Mouse (Mus musculus) 3134 (cell line): ENCODE measurements around the gene Glra1.
A peak's percentile ranks its signal among the peaks of the same experiment; 100 is the strongest.

Experiments
- DNase-seq: peaks from one replicate; pipeline ENCODE4 v3.0.0-alpha.2; 2011; ENCODE audit warnings: low spot score; ENCODE audit not compliant: insufficient read length; ENCODE audit errors: extremely low read depth

The Glra1 gene

DNA sequence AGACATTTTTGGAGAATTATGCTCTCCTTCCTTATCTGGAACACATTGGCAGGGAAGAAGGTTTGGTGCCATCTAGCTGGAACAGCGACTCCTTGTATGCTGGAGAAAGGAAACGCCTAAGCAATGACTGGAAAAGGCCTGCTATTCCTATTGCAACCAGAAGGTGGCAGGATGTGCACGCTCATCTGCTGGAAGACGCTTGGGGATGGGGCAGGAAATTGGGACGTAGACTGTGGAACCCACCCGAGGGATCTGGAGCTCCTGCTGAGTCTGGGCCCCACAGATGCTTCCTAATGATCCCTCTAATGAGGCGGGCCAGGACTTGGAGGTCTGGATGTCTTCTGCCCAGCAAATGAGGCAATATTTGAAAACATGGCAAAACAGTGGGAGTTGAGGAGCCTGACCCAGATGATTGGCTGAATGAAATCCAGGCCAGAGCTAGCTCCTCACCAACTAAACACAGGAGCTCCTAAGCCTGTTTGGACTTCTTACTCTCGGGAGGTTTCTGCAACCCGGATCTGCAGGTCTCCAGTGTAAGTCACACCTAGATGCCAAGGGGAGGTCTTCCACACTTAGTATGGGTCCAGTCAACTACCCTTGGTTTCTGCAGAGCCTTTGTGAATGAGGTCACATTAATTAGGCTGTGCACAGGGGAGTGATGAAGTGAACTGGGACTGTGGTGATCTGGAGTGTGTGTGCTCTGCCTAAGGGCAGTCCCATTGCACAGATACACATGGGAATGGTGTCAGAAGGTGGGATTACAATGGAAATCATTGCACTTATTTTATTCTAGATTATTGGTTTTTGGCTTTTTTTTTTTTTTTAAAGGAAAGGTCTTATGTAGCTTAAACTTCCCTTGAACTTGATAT is 89.0 kb downstream of the Glra1 start:
- peak; percentile 37 for DNase-seq

DNA sequence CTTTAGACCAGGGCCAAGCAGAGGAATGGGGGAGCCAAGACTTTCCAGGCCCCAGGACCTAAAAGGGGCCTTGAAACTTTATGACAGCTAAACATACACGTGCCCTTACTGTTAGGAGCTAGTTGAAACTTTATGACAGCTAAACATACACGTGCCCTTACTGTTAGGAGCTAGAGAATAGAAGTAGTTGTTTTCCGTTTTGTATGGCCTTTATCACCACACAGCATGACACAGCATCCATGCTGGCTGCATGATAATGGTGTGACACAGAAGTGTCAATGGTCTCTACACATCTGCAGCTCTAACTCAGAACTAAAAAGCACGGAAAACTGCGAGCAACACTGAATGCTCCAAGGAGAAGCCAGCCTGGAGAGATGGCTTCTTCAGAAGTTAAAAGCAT is 90.3 kb downstream of the Glra1 start:
- no peak for DNase-seq

DNA sequence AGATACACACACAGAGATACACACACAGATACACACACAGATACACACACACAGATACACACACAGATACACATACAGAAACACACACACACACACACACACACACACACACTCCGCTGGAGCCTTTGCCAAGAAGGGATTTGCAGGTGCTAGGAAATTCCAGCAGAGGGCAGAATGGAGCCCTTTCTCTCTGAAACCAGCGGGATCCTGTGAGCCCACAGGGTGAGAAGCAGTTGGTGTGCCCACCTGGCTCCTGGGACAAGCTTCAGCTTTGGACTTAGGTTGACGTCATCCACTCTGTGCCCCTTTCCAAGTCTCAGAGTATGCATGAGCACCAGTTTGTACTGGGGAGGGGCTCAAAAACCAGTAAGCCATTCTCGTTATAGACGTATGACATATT is 96.6 kb downstream of the Glra1 start:
- DNase-seq: no peak

DNA sequence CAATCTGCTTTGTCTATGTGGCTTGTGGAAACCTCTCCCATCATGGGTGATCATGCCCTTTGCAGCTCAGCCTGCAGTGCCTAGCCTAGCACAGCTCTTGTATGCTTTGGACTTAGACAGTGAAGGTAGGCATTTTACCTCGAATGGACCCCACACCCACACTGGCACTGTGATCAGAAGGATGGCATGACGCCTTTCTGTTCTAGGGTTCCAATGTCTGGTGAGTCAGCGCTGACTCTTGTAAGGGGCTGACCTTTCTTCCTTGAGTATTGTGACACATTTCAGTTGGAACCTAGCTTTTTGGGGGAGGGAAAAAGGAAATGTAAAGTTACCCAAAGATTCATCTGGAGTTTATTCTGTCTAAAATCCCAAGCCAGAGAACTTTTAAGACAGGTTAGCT is 102.5 kb downstream of the Glra1 start:
- DNase-seq: peak; percentile 39

DNA sequence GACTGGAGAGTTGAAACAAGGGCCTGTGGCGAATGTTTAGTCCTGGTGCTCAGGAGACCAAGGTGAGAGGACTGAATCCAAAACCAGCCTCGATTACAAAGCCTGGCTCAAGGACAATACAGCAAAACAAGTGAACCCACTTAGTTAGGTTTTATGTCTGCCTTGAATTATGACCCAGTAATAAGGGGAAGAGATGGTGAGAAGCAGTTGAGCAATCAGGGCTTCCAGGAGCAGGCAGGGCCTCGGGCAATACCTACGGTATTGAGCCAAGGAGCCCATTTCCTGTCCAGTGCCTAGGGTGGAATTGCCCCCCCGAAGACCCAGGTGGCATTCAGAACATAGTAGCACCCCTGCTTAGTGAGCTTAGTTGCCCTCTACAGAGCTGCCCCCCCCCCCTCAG is 105.1 kb downstream of the Glra1 start:
- DNase-seq: no peak

DNA sequence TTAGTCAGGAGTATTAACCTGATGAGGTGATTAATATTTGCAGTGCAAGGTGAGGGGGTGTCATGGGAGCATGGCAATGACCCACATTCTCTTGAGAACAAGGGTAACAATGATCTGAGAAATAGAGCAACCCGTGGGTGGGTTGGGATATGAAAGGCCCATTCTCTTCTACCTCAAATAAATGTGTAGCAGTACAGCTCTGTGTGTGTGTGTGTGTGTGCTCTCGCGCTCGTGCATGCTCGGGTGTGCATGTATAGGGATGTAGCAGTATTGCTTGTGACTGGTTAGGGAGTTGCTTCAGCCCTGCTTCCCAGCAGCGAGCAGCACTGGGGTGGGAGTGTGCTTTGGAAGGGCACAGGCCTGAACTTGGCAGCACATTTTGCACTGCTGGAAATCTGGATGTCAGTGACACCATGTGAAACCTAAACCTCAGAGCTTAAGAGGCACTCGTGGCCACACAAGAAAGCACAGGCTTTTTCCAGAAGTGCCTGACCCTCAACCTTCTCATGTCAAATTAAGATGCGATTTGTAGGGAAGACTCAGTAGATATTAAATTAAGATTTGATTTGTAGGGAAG is 106.0 kb downstream of the Glra1 start:
- DNase-seq: no peak

DNA sequence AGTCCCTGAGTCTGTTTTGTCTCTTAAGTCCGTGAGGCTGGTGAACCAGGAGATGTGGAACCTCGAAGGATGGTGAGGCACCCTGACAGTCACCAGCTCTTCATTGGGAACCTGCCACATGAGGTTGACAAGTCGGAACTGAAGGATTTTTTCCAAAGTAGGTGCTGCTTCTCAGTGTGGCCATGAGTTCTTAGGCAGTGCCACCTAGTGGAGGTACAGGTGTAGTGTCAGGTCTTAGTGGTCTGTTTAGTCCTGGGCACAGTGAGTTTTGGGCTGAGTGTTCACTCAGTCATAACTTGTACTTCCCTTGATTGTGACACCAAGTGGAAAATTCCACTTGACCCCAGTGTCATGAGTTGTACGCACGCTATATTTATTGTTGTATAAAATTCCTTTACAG is 110.1 kb downstream of the Glra1 start:
- DNase-seq: peak; percentile 25

DNA sequence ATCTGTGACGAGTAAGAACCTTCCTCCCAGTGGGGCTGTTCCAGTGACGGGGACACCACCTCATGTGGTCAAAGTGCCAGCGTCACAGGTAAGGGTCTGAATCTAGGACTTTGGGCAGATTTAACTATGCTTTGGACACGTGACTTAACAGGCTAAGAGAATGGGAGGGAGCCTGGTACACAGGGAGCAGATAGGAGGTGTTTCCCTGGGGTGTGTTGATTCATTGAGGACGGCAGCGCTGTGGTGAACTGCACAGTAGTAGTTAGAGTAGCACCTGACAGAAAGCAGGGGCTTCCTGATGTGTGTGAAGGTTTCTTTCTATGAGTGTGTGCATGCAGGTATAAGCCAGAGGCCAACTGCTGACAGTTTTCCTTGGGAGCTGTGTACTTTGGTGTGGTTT is 111.8 kb downstream of the Glra1 start:
- DNase-seq: no peak

DNA sequence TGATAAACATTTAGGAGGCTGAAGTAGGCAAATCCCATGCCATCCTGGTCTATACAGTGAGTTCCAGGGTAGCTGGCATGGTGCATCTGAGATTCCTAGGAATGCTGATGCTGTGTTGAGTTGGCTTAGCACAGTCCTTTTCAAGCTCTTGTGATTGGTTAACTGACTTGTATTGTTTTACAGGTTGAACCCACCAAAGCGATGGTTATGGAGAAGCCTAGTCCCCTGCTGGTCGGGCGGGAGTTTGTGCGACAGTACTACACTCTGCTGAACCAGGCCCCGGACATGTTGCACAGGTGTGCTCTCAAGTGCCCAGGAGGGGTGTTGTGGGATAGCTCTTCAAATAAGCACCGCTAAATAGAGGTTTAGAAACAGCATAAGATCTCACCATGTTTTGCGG is 122.6 kb downstream of the Glra1 start:
- DNase-seq: no peak

DNA sequence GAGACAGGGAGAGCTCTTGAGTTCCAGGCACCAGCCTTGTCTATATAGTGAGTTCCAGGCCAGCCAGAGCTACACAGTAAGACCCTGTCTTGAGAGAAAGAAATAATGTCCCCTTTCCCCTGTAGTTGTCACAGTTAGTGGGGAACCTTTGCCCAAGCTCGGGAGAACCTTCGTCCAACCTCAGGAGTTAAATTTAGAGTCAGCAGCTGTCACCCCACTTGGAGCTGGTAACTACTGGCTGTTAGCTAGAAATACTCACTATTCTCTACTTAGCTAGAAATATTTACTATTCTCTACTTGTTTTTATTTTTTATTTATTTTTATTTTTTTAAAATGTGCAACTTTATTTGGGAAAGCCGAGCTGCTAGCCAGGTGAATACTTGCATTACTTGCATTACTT is 134.8 kb downstream of the Glra1 start:
- DNase-seq: no peak

DNA sequence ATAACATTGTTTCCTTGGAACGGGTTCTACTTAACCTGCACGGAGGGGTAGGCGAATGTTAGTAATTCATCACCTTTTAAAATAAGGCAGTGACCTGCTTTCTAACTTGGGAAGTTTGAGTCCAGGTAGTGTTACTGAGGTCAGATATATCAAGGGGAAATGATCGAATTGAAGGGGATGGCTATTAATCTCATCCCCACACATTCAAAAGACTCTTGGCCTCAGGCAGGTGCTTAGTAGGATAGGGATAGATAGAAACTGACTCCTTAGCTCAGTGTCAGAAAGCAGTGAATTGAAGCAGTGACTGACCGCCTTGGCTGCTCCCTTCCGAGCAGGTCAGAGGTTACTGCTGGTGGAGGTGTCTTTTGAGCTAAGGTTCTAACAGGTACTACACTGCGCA is 136.5 kb downstream of the Glra1 start:
- no peak for DNase-seq

DNA sequence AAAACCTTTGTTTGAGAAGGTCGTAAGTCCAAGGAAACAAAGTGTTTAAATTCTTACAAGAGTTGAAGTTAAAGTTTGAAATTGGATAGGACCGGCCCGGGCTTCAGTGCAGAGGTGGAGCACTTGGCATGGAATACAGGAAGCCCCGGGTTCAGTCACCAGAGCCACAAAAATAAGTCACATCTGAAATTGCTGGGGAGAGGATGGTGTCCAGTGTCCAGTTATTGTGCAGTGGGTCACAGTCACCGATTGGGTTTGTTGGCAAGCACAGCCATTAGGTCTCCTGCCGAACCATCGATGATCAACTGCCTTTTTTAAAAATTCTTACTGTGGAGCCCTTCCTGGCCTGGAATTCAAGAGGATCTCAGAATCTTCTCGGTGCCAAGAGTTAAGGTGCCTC is 137.2 kb downstream of the Glra1 start:
- DNase-seq: no peak

DNA sequence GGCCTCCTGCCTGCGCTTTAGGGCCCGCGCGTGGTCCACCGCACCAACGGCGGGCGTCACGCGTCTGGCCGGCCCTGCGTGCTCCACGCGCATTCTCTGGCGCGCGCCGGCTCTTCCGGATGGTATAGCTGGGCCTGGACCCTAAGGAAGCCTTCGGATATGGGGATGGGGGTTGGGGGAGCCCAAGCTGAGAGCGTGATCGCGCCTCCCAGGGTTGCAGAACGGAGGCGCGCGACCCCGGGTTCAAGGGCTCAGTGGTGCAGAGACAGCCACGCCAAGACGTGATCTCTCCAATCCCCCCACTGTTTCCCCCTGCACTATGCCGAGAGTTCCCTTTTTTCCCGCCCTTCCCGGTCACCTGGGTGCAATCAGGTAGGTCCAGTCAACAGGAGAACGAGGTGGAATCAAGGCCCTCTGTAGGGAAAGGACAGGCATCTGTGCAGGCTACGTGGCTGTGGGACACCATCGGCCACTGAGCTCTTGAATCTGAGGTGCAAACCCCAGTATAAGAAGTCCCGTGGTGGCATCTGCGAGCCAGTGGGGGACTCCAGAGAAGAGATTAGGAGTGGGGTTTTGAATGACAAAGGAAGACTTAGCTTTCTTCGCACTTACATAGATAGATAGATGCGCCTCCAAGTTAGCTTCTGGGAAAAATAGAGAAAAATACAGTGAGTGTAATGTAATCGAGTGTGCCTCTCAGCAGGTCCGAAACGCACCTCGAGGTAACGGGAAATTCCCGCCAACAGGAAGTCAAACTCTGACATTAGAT is 137.9 kb downstream of the Glra1 start:
- no peak for DNase-seq

DNA sequence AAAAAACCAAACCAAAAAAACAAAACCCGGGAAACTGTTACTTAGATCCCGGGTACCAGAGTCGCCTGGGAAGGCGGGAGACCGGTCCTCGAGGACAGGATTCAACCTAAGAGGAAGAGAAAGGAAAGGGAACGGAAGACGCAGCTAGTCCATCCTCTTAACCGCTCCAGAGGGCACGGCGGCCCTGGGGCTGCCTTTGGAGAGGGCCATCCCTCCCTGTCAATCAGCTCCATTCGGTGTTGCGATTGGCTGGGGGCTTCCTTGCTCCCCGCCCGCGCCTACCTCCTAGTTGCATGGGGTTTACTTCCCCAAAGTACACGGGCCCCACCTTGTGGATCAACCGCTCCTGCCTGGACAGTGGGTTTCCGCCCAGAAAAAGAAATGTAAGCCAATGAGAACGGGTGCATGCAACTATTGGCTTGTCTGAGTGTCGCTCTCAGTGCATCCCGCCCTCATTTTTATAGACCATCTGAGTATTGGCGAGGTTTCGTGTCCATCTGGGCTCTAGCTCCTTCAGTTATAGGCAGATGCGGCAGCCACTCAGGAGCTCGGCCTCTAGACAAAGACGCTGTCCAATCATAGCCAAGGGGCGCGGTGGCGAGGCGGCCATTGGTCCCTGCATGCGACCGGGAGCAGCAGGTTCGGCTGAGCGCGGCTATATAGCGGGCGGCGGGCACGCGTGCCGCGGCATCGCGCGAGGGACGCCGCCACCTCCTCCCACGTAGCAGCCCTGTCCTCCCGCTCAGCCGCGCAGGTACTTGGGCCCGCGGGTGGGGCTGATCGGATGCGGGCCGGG is 138.8 kb downstream of the Glra1 start, which contains the start of gene G3bp1:
Gene G3bp1, plus strand, starts transcription at position 638 of the 796 bp plus-strand sequence.
- peak; percentile 99 for DNase-seq

DNA sequence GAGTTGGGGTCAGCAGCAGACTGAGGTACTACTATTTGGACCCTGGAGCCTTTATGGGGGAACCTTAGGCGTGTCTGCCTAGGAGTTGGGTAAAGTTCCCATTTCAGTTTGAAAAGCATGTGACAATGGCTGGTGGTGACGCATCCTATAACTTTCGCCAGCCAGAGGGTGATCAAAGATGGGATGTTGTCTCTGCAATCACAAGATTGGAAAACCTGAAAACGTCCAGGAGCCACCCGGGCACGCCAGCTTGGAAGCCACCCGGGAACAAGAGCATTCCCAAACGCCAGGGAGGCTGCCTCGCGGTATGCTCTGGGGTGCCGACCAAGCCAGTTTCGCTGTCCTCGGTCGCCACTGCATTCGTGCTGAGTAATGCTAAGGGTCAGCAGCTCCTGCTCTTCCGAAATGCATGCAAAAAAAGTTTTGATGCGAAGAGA is 139.4 kb downstream of the Glra1 start:
- DNase-seq: no peak

DNA sequence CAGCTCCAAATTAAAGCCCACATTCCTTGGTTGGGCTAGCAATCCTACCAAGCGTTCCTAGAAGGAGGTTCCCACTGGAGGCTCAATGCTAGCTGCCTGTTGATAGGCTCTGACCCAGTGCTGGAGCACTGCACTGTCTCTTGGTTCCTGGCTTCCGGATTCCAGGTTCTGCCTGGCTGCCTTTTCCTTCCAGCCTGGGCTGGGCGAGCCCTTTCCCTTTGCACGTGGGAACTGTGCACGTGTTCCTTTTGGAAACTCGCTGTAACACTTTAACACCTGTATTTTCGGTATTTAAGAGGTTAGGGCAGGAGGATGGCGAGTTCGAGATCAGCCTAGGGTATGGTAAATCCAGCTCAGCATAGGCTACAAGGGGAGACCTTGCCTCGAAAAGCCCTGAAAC is 140.0 kb downstream of the Glra1 start:
- DNase-seq: peak; percentile 58

DNA sequence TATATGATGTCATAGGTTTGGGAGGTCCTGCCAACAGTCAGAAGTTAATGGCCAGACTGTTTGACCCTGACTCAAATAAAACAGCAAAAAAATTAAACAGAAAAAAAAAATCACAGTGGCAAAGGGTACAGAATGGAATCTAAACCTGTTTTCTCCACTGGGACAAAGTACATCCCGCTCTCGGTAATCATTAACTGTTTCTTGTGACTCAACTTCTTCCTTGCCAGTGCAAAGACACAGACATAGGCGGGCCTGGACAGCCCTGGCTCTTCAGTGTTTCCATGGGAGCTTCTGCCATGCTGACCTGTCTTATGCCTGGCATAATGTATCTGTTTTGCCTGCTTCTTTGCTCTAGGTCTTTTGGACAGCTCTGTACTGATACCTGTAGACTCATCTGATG is 142.8 kb downstream of the Glra1 start:
- no peak for DNase-seq

DNA sequence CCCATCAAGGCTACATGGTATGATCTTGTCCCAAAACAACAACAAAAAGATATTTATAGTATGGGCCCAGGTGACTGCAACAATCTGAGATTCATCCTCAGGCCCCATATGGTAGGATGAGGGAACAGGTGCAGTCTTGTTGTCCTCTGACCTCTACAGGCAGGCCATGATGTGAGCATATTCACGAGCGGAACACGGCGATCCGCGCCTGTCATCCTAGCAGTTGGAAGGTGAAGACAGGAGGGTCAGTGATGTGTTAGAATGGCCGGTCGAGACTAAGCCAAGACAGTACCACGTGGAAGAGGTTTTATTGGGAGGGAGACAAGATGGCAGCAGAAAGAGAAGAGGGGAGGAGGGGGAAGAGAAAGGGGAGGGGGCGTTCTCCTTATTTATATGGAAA is 143.3 kb downstream of the Glra1 start:
- DNase-seq: no peak
